ENCODE assay signal across 8 mouse cellular contexts in the genomic region with DNA sequence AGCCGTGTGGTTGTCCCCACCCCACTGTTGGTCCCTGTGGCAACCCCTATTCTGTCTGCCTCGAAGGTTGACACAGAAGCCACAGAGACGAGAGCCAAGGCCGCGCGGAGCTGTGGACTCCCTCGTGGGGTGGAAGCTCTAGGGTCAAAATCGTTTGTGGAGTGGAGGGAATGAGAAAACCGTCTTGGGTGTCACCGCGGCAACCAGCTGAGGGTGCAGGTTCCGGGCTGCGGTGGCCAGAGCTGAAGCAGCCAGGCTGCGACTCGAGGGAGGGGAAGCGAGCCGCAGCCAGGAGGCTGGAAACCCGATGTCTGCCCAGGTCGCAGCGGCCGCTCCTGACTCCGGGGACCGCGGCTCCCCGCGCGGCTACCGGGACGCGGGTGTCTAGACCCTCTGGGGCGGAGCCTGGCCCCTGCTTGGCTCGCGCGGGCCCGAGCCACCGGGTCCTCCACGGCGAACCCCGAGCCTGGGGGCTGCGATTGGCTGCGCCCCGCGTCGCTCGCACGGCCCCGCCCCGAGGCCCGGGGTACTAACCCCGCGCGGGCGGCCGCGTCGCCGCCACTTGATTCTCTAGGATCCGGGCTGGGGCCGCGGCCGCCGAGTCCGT. TPM values are rescaled to one million over a fixed set of nuclear protein-coding genes. Genes with fewer than 3 reads are reported as not detected.
A peak's percentile ranks its signal among the peaks of the same experiment; 100 is the strongest.
DNase-seq lines count a peak whose midpoint lies in the region; ATAC-seq and TF ChIP-seq lines count a peak whose summit lies in the region.

No protein-coding gene starts in this region.

- no peaks in the 10 kb centered on the region for H3K36me3 ChIP-seq in kidney, adult 2 months (ENCODE audit: control insufficient read depth, insufficient read depth, low read length)
- H3K36me3 ChIP-seq in embryonic facial prominence, embryonic 12.5 days: no peaks in the 10 kb centered on the region
- no peaks in the 10 kb centered on the region for H3K36me3 ChIP-seq in hindbrain, embryonic 13.5 days
- H3K36me3 ChIP-seq in liver, postnatal 0 days (replicated peaks; ENCODE audit: insufficient read depth, low read length): no peaks in the 10 kb centered on the region

- no peak overlapping the region for H3K4me3 ChIP-seq in kidney, adult 2 months (ENCODE audit: insufficient read depth, low read depth, low read length)
- H3K4me3 ChIP-seq in embryonic facial prominence, embryonic 12.5 days: peak overlapping the region; percentile 41
- peak overlapping the region; percentile 27 for H3K4me3 ChIP-seq in hindbrain, embryonic 13.5 days
- peak overlapping the region; percentile 53 for H3K4me3 ChIP-seq in liver, postnatal 0 days (ENCODE audit: low read depth, low read length)

- TF ChIP-seq EP300 in liver, postnatal 0 days (IDR thresholded peaks at IDR 0.05; ENCODE audit: low read depth): no peak

- H3K4me1 ChIP-seq in kidney, adult 2 months (ENCODE audit: control insufficient read depth, insufficient read depth, low read length): no peaks in the 10 kb centered on the region
- H3K4me1 ChIP-seq in embryonic facial prominence, embryonic 12.5 days: peaks cover 27% of the 10 kb centered on the region
- peaks cover 11% of the 10 kb centered on the region for H3K4me1 ChIP-seq in hindbrain, embryonic 13.5 days (replicated peaks)
- H3K4me1 ChIP-seq in liver, postnatal 0 days (ENCODE audit: insufficient read depth): peaks cover 14% of the 10 kb centered on the region

- no peak for ATAC-seq in embryonic facial prominence, embryonic 12.5 days (ENCODE audit: insufficient number of reproducible peaks, insufficient read depth, low FRiP score, low TSS enrichment)
- ATAC-seq in hindbrain, embryonic 13.5 days (ENCODE audit: low FRiP score): no peak
- ATAC-seq in liver, postnatal 0 days: peak; percentile 52; the same call in 1 of the 2 replicates
- no peak for ATAC-seq in frontal cortex, adult (ENCODE audit: low TSS enrichment)

- peak; percentile 11 for DNase-seq in kidney, adult 2 months
- no peak for DNase-seq in kidney, adult 11 months
- peak; percentile 43 for DNase-seq in liver, postnatal 0 days
- peak; percentile 51 to 67 for DNase-seq in spleen, postnatal 10 days (ENCODE audit: low spot score in 2 of 2)
- no peak for DNase-seq in layer of hippocampus, adult 8-10 months (ENCODE audit: low spot score in 2 of 2)

- WGBS in kidney, adult 2 months: 2% methylated on average over 62 of the region's 63 CpGs
- WGBS in embryonic facial prominence, embryonic 12.5 days: 1% methylated on average over 51 of the region's 63 CpGs
- WGBS in hindbrain, embryonic 13.5 days: 1% methylated on average over 47 of the region's 63 CpGs
- 1% methylated on average over 55 of the region's 63 CpGs for WGBS in liver, postnatal 0 days (ENCODE audit: insufficient replicate concordance)

- TF ChIP-seq CTCF in kidney, adult 2 months (conservative IDR thresholded peaks at IDR 0.05; ENCODE audit: insufficient read depth, insufficient read length, low read depth, low read length): no peak
- TF ChIP-seq CTCF in liver, postnatal 0 days (IDR thresholded peaks at IDR 0.05; ENCODE audit: low read depth): no peak

- H3K27ac ChIP-seq in kidney, adult 2 months (ENCODE audit: insufficient read depth, low read depth, low read length): no peak overlapping the region
- H3K27ac ChIP-seq in embryonic facial prominence, embryonic 12.5 days: no peak overlapping the region
- H3K27ac ChIP-seq in hindbrain, embryonic 13.5 days: no peak overlapping the region
- no peak overlapping the region for H3K27ac ChIP-seq in liver, postnatal 0 days (ENCODE audit: low read depth)

- H3K9ac ChIP-seq in embryonic facial prominence, embryonic 12.5 days: peak overlapping the region; percentile 53
- H3K9ac ChIP-seq in hindbrain, embryonic 13.5 days: no peak overlapping the region
- H3K9ac ChIP-seq in liver, postnatal 0 days (replicated peaks): peak overlapping the region; percentile 53

- H3K4me2 ChIP-seq in embryonic facial prominence, embryonic 12.5 days (replicated peaks): peak overlapping the region; percentile 59
- peak overlapping the region; percentile 43 for H3K4me2 ChIP-seq in hindbrain, embryonic 13.5 days
- peak overlapping the region; percentile 80 for H3K4me2 ChIP-seq in liver, postnatal 0 days (ENCODE audit: low read depth, low read length)

- peaks cover 9% of the 10 kb centered on the region for H3K27me3 ChIP-seq in kidney, adult 2 months (replicated peaks; ENCODE audit: control insufficient read depth, insufficient read depth, low read length)
- peaks cover 95% of the 10 kb centered on the region for H3K27me3 ChIP-seq in embryonic facial prominence, embryonic 12.5 days
- peaks cover 100% of the 10 kb centered on the region for H3K27me3 ChIP-seq in hindbrain, embryonic 13.5 days
- H3K27me3 ChIP-seq in liver, postnatal 0 days (ENCODE audit: insufficient read depth, low read length): peaks cover 88% of the 10 kb centered on the region

- TF ChIP-seq POLR2A in kidney, adult 2 months (IDR thresholded peaks at IDR 0.05; ENCODE audit: low read depth, low read length): no peak

- H3K9me3 ChIP-seq in embryonic facial prominence, embryonic 12.5 days: no peaks in the 10 kb centered on the region
- H3K9me3 ChIP-seq in hindbrain, embryonic 13.5 days: no peaks in the 10 kb centered on the region
- H3K9me3 ChIP-seq in liver, postnatal 0 days (ENCODE audit: low read length): no peaks in the 10 kb centered on the region

RNA-seq across cellular contexts. Expression of a gene that starts 31.6 kb away (rescaled TPM):
- 0.65 and 1.4 TPM in 2 replicates for polyA plus RNA-seq in kidney, adult 2 months (2012; rRNA removed)
- polyA plus RNA-seq in embryonic facial prominence, embryonic 12.5 days (2016; fragmentation: Nextera tagmentation; extraction: Ambion mirVana): 1.3 TPM in 2 replicates
- polyA plus RNA-seq in hindbrain, embryonic 13.5 days (2015; fragmentation: Nextera tagmentation; extraction: Ambion mirVana): 0.10 and 0.27 TPM in 2 replicates
- polyA plus RNA-seq in liver, postnatal 0 days (2015; fragmentation: Nextera tagmentation; extraction: Ambion mirVana): 0.39 and 0.46 TPM in 2 replicates
- under 1 TPM in 2 of 4 experiments, not detected in 2; 0.78 to 0.89 TPM for total RNA-seq in layer of hippocampus, adult 8-10 months (2022)

Comparison
In these comparisons a context has a peak if more than half of its experiments do, and no peak if none do; other contexts are left out.
1. DNase-seq: peak in kidney, adult 2 months (single experiment), liver, postnatal 0 days (single experiment) and spleen, postnatal 10 days (2 of 2); none in kidney, adult 11 months (single experiment) and layer of hippocampus, adult 8-10 months (0 of 2).
2. Peak in every context shown above with its lines, with median percentiles within 50 percentile points of each other: H3K4me2 ChIP-seq.